Mouse (Mus musculus) CH12F3 (cell line): ENCODE results near the gene Magi1.

Experiments
- in situ Hi-C: fragments of 300-500 bp; cut with MboI; formaldehyde crosslinking; loops from 2 replicates; pipeline ENCODE4 v1.14.3; 2020; ENCODE audit warnings: low sequenced_read_pairs

Magi1 gene

GRCm38 (mm10) chr6:94259981-94260380 is 23.7 kb downstream of the Magi1 start:
- in situ Hi-C loops: no loop called here

GRCm38 (mm10) chr6:94257831-94258173 is 25.9 kb downstream of the Magi1 start:
- in situ Hi-C loops: no loop called here

- in situ Hi-C loops: no loop called here
Measured at GRCm38 (mm10) chr6:94256982-94257830, 26.5 kb downstream of the Magi1 start.

GRCm38 (mm10) chr6:94253943-94254342 is 29.8 kb downstream of the Magi1 start:
- in situ Hi-C loops: no loop called here

GRCm38 (mm10) chr6:94251358-94251945 is 32.3 kb downstream of the Magi1 start:
- in situ Hi-C loops: no loop called here

GRCm38 (mm10) chr6:94249286-94249790 is 34.4 kb downstream of the Magi1 start:
- in situ Hi-C loops: no loop called here

- in situ Hi-C loops: no loop called here
Measured at GRCm38 (mm10) chr6:94241251-94241650, 42.5 kb downstream of the Magi1 start.

- in situ Hi-C loops: no loop called here
Measured at GRCm38 (mm10) chr6:94238643-94239042, 45.1 kb downstream of the Magi1 start.

GRCm38 (mm10) chr6:94236899-94237298 is 46.8 kb downstream of the Magi1 start:
- in situ Hi-C loops: no loop called here

GRCm38 (mm10) chr6:94232243-94232785 is 51.4 kb downstream of the Magi1 start:
- in situ Hi-C loops: no loop called here

- in situ Hi-C loops: no loop called here
Measured at GRCm38 (mm10) chr6:94231831-94232230, 51.9 kb downstream of the Magi1 start.

- in situ Hi-C loops: no loop called here
Measured at GRCm38 (mm10) chr6:94231367-94231766, 52.4 kb downstream of the Magi1 start.

GRCm38 (mm10) chr6:94230918-94231317 is 52.8 kb downstream of the Magi1 start:
- in situ Hi-C loops: no loop called here

- in situ Hi-C loops: no loop called here
Measured at GRCm38 (mm10) chr6:94230129-94230528, 53.6 kb downstream of the Magi1 start.

GRCm38 (mm10) chr6:94226262-94226661 is 57.5 kb downstream of the Magi1 start:
- in situ Hi-C loops: no loop called here

GRCm38 (mm10) chr6:94225832-94226231 is 57.9 kb downstream of the Magi1 start:
- in situ Hi-C loops: no loop called here

- in situ Hi-C loops: no loop called here
Measured at GRCm38 (mm10) chr6:94225091-94225490, 58.6 kb downstream of the Magi1 start.

- in situ Hi-C loops: no loop called here
Measured at GRCm38 (mm10) chr6:94222253-94222652, 61.5 kb downstream of the Magi1 start.

- in situ Hi-C loops: no loop called here
Measured at GRCm38 (mm10) chr6:94221750-94222149, 62.0 kb downstream of the Magi1 start.

GRCm38 (mm10) chr6:94218076-94218475 is 65.6 kb downstream of the Magi1 start:
- in situ Hi-C loops: no loop called here

- in situ Hi-C loops: no loop called here
Measured at GRCm38 (mm10) chr6:94215834-94216233, 67.9 kb downstream of the Magi1 start.
